Mouse (Mus musculus) heart, postnatal 10 days (tissue): Measurements from ENCODE around the gene Cap2. TPM values are rescaled to one million over a fixed set of nuclear protein-coding genes. Genes with fewer than 3 reads are reported as not detected.

Experiments used
- DNase-seq, 2 experiments: peaks; one replicate each; pipeline ENCODE4 v3.0.0; 2021
- intact Hi-C: fragments of 180-260 bp; cut with DNase I; formaldehyde crosslinking; loops from one replicate; pipeline ENCODE4 v1.15.1; 2025
- total RNA-seq, 2 experiments: library from RNA; stranded (reverse); gene quantifications; 2 replicates each; pipeline ENCODE4 v1.2.3; 2021

Gene Cap2
- total RNA-seq, 2 experiments from 2014 or later: 127 to 146 TPM

- no peak for DNase-seq
- intact Hi-C loops: no loop called here
These were observed 53.1 kb downstream of the Cap2 start for GRCm38 (mm10) chr13:46554736-46555135.

DNA sequence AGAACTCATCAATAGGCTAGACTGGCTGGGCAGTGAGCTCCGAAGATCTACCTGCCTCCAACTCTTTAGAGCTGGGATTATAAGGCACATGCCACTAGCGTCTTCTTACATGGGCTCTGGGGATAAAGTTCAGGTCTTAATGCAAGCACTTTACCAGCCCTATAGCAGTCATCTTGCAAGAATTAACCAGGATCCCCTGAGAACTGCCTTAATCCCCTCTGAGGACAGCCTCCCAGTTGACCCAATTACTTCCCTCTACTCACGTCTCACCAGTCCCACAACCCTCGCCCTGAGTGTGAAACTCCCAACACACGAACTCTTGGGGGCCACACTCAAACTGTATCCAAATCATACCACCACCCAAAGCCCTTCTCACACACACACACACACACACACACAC lies 64.3 kb downstream of the Cap2 start:
- DNase-seq: no peak
- intact Hi-C loops: no loop called here

DNA sequence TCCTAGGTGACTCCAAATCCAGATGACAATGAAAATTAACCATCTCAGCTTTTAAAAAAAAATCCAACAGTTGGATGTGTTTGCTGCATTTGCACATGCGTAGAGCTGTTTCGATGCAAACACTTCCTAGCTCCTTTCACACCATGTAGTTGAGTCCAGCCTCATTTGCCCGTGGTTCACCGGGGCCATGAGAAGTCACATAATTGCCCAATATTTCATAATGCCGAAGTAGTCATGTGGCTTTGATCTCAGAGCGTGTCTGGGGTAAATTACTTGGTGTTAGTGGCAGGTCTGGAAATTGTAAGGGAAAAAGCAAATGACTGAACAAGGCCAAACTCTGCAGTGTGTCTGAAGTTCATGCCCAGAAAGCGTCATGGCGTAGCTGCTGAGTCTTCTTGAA lies 67.8 kb downstream of the Cap2 start:
- DNase-seq: no peak
- intact Hi-C loops: no loop called here

- intact Hi-C loops: loop anchor here (5.0 kb wide), 1 partner anchor 139 kb away; no protein-coding TSS in a partner anchor
- DNase-seq: peak; percentile 54 to 63
These were observed 69.5 kb downstream of the Cap2 start for GRCm38 (mm10) chr13:46571141-46571592.

DNA sequence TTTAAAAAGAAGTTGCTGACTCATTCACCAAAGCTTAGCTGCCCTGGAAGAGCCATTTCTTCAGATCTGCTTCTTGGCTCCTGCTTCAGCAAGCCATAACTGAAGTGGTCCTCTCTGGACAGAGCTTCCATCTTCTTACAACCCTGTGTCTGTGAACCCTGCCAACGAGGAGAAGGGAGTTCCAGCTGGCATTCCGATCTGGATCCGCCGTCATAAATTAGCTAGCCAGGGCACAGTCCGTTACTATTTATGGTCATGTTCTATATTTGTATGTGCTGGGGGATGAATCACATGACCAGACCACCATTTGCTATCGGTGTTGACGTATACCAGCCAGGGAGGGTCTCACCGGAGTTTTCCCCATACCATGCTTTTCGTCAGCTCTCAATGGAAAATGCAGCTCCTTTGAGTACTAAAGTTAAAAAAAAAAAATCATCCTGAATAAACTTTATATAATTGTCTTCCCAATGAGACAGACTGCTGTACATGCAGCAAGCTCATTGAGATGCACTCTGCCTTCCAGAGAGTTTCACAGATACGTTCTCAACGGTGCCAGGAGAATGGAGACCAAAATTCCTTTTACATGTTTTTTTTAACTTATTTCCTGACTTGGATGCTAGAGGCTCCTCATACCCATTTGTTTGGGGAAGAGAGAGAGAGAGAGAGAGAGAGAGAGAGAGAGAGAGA lies 70.5 kb downstream of the Cap2 start:
- peak; percentile 87 to 90 for DNase-seq
- intact Hi-C loops: loop anchor here (5.0 kb wide), 1 partner anchor 140 kb away; no protein-coding TSS in a partner anchor

- intact Hi-C loops: loop anchor here (5.0 kb wide), 1 partner anchor 140 kb away; no protein-coding TSS in a partner anchor
- DNase-seq: peak; percentile 20 to 32
These were observed 71.1 kb downstream of the Cap2 start for GRCm38 (mm10) chr13:46572648-46573163.

DNA sequence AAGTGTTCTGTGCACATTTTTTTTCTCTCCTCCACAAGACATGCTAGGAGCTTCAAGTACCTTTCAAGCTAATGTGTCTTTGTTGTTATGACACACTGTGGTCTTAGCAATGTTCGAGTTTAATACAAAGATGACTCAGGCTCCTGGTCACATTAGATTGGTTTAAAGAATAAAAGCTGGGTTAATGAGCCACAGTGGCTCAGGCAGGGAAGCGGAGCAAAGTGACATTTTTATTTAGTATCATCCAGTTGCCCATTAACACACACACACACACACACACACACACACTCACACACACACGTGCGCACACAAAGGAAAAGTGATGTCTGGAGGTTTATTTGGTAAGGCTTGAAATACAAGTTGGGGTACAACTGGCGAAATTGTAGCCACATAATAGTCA lies 72.6 kb downstream of the Cap2 start:
- intact Hi-C loops: loop anchor here (5.0 kb wide), 1 partner anchor 142 kb away; no protein-coding TSS in a partner anchor
- no peak for DNase-seq

- no peak for DNase-seq
- intact Hi-C loops: loop anchor here (5.0 kb wide), 1 partner anchor 142 kb away; no protein-coding TSS in a partner anchor
These were observed 73.1 kb downstream of the Cap2 start for GRCm38 (mm10) chr13:46574707-46575106.

- intact Hi-C loops: no loop called here
These were observed 83.2 kb downstream of the Cap2 start for GRCm38 (mm10) chr13:46584860-46585259.

GRCm38 (mm10) chr13:46587717-46588289 lies 86.2 kb downstream of the Cap2 start:
- intact Hi-C loops: no loop called here
- DNase-seq: no peak

More at GRCm38 (mm10) chr13:46584860-46585259, 83.2 kb downstream of the Cap2 start:
- no peak for DNase-seq

- DNase-seq: no peak
- intact Hi-C loops: no loop called here
These were observed 87.0 kb downstream of the Cap2 start for GRCm38 (mm10) chr13:46588606-46589005.

DNA sequence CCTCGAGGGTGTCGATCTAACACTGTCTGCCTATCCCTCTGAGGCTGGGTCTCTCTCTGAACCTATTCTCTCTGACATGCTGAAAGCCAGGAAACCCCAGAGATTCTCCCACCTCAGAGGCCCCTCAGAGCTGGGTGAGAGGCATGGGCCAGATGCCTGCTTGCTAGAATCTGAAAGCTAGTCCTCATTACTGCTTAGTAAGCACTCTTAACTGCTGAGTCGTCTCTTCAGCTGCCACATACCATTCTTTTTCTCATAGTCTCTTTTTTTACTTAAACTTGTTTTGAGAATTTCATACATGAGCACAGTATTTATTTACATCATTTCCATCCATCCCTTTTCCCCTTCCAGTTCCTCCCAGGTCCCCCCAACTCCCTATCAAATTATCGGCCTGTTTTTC lies 89.2 kb downstream of the Cap2 start:
- no peak for DNase-seq
- intact Hi-C loops: no loop called here

GRCm38 (mm10) chr13:46600694-46601093 lies 99.0 kb downstream of the Cap2 start:
- DNase-seq: no peak
- intact Hi-C loops: no loop called here

GRCm38 (mm10) chr13:46601386-46601785 lies 99.7 kb downstream of the Cap2 start:
- DNase-seq: no peak
- intact Hi-C loops: no loop called here

GRCm38 (mm10) chr13:46602674-46603073 lies 101.0 kb downstream of the Cap2 start:
- DNase-seq: no peak
- intact Hi-C loops: no loop called here

- DNase-seq: no peak
- intact Hi-C loops: no loop called here
These were observed 109.4 kb downstream of the Cap2 start for GRCm38 (mm10) chr13:46611033-46611432.

DNA sequence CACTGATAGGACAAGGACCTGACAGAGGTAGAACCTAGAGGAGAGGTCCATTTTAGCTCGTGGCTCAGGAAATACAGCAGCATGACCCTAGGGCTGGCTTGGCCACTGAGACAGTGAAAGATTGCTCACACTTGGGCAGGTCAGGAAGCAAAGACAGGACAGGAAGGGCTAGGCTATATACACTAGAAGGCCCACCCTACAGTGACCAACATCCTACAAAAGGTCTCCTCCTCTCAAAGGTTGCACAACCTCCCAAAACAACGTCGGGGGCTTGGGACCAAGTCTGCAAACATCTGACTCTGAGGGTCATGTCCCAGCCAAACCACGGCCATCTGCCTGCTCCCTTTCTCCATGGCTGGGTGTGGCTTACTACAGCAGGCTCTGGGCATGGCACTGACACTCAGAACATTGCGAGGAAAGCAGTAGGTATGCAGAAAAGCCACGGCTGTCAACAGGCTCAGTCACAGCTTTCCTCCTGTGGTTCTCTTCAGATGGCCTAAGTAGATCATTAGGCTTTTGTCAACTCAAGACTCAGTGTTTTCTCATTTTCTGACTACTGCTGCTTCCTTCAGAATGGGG lies 112.1 kb downstream of the Cap2 start:
- intact Hi-C loops: no loop called here
- no peak for DNase-seq

GRCm38 (mm10) chr13:46616673-46617362 lies 115.2 kb downstream of the Cap2 start:
- DNase-seq: peak in 1 of 2 experiments; percentile 30

GRCm38 (mm10) chr13:46619633-46620032 lies 118.0 kb downstream of the Cap2 start:
- intact Hi-C loops: no loop called here
- DNase-seq: peak; percentile 29 to 38

More at GRCm38 (mm10) chr13:46616673-46617362, 115.2 kb downstream of the Cap2 start:
- intact Hi-C loops: no loop called here

GRCm38 (mm10) chr13:46620964-46621757 lies 119.5 kb downstream of the Cap2 start:
- no peak for DNase-seq
- intact Hi-C loops: no loop called here
